Mouse (Mus musculus): ENCODE measurements around the gene Jam3.

DNA sequence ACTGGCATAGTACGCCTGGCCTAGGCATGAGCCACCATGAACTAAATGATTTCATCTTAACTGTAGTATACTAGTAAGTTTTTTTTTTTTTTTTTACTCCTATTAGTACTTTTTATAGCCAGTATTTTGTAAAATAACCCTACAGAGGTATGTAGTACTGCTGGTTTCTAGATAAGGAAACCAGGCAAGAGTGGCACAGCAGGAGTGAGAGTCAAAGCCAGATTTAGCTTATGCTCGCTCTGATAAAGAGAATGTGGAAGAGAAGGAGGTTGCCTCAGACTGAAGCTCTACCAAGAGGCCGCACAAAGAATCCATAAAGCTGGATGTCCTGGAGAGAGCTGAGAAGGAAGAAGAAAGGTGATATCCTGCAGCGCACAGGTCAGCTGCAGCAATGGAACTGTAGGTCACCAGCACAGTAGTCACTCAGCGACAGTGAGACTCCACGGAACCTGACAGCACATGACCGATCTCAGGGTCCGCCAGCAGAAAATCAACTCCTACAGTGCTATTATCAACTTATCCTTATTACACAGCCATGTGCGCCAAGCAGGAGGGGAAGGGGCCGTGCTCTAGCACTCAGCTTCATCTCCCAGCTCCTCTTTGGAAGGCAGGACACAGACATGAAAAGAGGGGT is 14.7 kb downstream of the Jam3 start:
- no peak for TF ChIP-seq POLR2A (IDR thresholded peaks at IDR 0.05; ENCODE audit: control insufficient read depth, extremely low read depth, insufficient read depth, low read length, poor library complexity)
- TF ChIP-seq CTCF (IDR thresholded peaks at IDR 0.05; ENCODE audit: borderline replicate concordance, control insufficient read depth, extremely low read depth, insufficient read depth, low read length, poor library complexity), result no peak
